Mouse (Mus musculus) kidney, postnatal 0 days (tissue): Measurements from ENCODE around the gene Gstt1. TPM values are rescaled to one million over a fixed set of nuclear protein-coding genes. Genes with fewer than 3 reads are reported as not detected.

Experiments used
- ATAC-seq: fragments of 200-750 bp; cut with Nextera tagmentation; replicated peaks from 2 replicates; pipeline ENCODE4 v1.8.0; 2017; ENCODE audit warnings: low read depth, moderate number of reproducible peaks, moderate TSS enrichment, moderate library complexity; ENCODE audit not compliant: low FRiP score
- DNase-seq: peaks from one replicate; pipeline ENCODE4 v3.0.0-alpha.2; 2016; ENCODE audit warnings: low spot score
- H3K27ac ChIP-seq: fragments of 300-500 bp; sonication (generic); 2 replicates; pipeline ENCODE4 v1.5.1; 2014; ENCODE audit warnings: mild to moderate bottlenecking
- H3K27me3 ChIP-seq: fragments of 300-500 bp; sonication (generic); 2 replicates; pipeline ENCODE4 v1.6.1; 2014; ENCODE audit warnings: low read length, mixed read lengths; ENCODE audit not compliant: insufficient read depth
- H3K36me3 ChIP-seq: fragments of 300-500 bp; sonication (generic); 2 replicates; pipeline ENCODE4 v1.6.1; 2014; ENCODE audit warnings: low read length, mixed read lengths; ENCODE audit not compliant: insufficient read depth
- H3K4me1 ChIP-seq: fragments of 300-500 bp; sonication (generic); replicated peaks from 2 replicates; pipeline ENCODE4 v1.6.1; 2014; ENCODE audit warnings: antibody characterized with exemption, low read length, mixed read lengths; ENCODE audit not compliant: insufficient read depth
- H3K4me2 ChIP-seq: fragments of 300-500 bp; sonication (generic); 2 replicates; pipeline ENCODE4 v1.6.1; 2014; ENCODE audit warnings: mild to moderate bottlenecking, low read length, moderate library complexity, mixed read lengths
- H3K4me3 ChIP-seq: fragments of 300-500 bp; sonication (generic); replicated peaks from 2 replicates; pipeline ENCODE4 v1.5.1; 2014; ENCODE audit warnings: low read depth, low read length
- H3K9ac ChIP-seq: fragments of 300-500 bp; sonication (generic); 2 replicates; pipeline ENCODE4 v1.6.1; 2014; ENCODE audit warnings: low read depth, low read length
- H3K9me3 ChIP-seq: fragments of 300-500 bp; sonication (generic); replicated peaks from 2 replicates; pipeline ENCODE4 v1.6.1; 2016; ENCODE audit warnings: low read length, inconsistent platforms, mixed read lengths
- CTCF ChIP-seq: IDR thresholded peaks from 2 replicates; pipeline ENCODE4 v1.5.1; 2016; ENCODE audit warnings: antibody characterized with exemption, low read depth, mild to moderate bottlenecking, moderate library complexity
- WGBS: fragments of 180-500 bp; shearing (Covaris S2); extraction: QIAGEN DNeasy Blood & Tissue Kit; methylation state at CpG from one replicate; pipeline ENCODE4 v1.1.7; 2014; 5-methylcytosine and 5-hydroxymethylcytosine counted together
- polyA plus RNA-seq: library from polyadenylated mRNA; unstranded; fragments of >200 nt; fragmentation: Nextera tagmentation; extraction: Ambion mirVana; gene quantifications from 2 replicates; pipeline ENCODE4 v1.2.1, GENCODE M21; 2015

Gene Gstt1
- polyA plus RNA-seq, 1 experiment from 2014 or later: 33.2 TPM

GRCm38 (mm10) chr10:75830275-75830670, 31.9 kb upstream of the Gstt1 start:
- Histone ChIP-seq H3K9ac (no peak overlapping the region), H3K9me3 (no peaks in the 10 kb centered on the region), H3K27me3 (no peaks in the 10 kb centered on the region), H3K4me3 (no peak overlapping the region), H3K36me3 (no peaks in the 10 kb centered on the region), H3K27ac (no peak overlapping the region), H3K4me1 (0 out of 2 replicates have a peak, but pooled peaks cover 6% of the 10 kb centered on the region), H3K4me2 (no peak overlapping the region)
- 89% methylated on average over 2 of the region's 2 CpGs for WGBS
- DNase-seq: no peak
- no peak for TF ChIP-seq CTCF
- ATAC-seq: no peak

- DNase-seq (no peak), ATAC-seq (no peak)
- Histone ChIP-seq H3K4me1 (0 out of 2 replicates have a peak, but pooled peaks cover 6% of the 10 kb centered on the region), H3K9ac (no peak overlapping the region), H3K4me2 (no peak overlapping the region), H3K36me3 (no peaks in the 10 kb centered on the region), H3K27me3 (no peaks in the 10 kb centered on the region), H3K9me3 (no peaks in the 10 kb centered on the region), H3K4me3 (no peak overlapping the region), H3K27ac (no peak overlapping the region)
- no peak for TF ChIP-seq CTCF
- WGBS: 81% methylated on average over 2 of the region's 2 CpGs
Observed at GRCm38 (mm10) chr10:75829529-75830274, 31.3 kb upstream of the Gstt1 start.

GRCm38 (mm10) chr10:75828500-75828931, 30.1 kb upstream of the Gstt1 start:
- Histone ChIP-seq H3K4me3 (no peak overlapping the region), H3K27ac (no peak overlapping the region), H3K4me1 (0 out of 2 replicates have a peak, but pooled peaks cover 6% of the 10 kb centered on the region), H3K27me3 (no peaks in the 10 kb centered on the region), H3K36me3 (no peaks in the 10 kb centered on the region), H3K9ac (no peak overlapping the region), H3K4me2 (no peak overlapping the region), H3K9me3 (no peaks in the 10 kb centered on the region)
- TF ChIP-seq CTCF: no peak
- DNase-seq (no peak), ATAC-seq (no peak)

- WGBS: 91% methylated on average over 4 of the region's 4 CpGs
- no peaks in the 10 kb centered on the region for H3K36me3 ChIP-seq
- H3K9ac ChIP-seq: no peak overlapping the region
- H3K4me2 ChIP-seq: no peak overlapping the region
- no peak for ATAC-seq
- no peak overlapping the region for H3K4me3 ChIP-seq
- no peaks in the 10 kb centered on the region for H3K4me1 ChIP-seq
- TF ChIP-seq CTCF: no peak
- H3K27ac ChIP-seq: no peak overlapping the region
- H3K9me3 ChIP-seq: no peaks in the 10 kb centered on the region
- H3K27me3 ChIP-seq: no peaks in the 10 kb centered on the region
- DNase-seq: no peak
Observed at GRCm38 (mm10) chr10:75827668-75828360, 29.4 kb upstream of the Gstt1 start.

- H3K9ac ChIP-seq: no peak overlapping the region
- no peaks in the 10 kb centered on the region for H3K4me1 ChIP-seq
- no peaks in the 10 kb centered on the region for H3K36me3 ChIP-seq
- no peaks in the 10 kb centered on the region for H3K27me3 ChIP-seq
- H3K9me3 ChIP-seq: no peaks in the 10 kb centered on the region
- H3K27ac ChIP-seq: no peak overlapping the region
- H3K4me2 ChIP-seq: no peak overlapping the region
- no peak for ATAC-seq
- TF ChIP-seq CTCF: no peak
- 88% methylated on average over 4 of the region's 4 CpGs for WGBS
- H3K4me3 ChIP-seq: no peak overlapping the region
- DNase-seq: no peak
Observed at GRCm38 (mm10) chr10:75824530-75824929, 26.1 kb upstream of the Gstt1 start.

GRCm38 (mm10) chr10:75823782-75824181, 25.4 kb upstream of the Gstt1 start:
- Histone ChIP-seq H3K9me3 (no peaks in the 10 kb centered on the region), H3K4me3 (no peak overlapping the region), H3K4me1 (no peaks in the 10 kb centered on the region), H3K27me3 (no peaks in the 10 kb centered on the region), H3K36me3 (no peaks in the 10 kb centered on the region), H3K27ac (no peak overlapping the region), H3K4me2 (no peak overlapping the region), H3K9ac (no peak overlapping the region)
- no peak for DNase-seq
- 85% methylated on average over 1 of the region's 1 CpGs for whole genome bisulfite sequencing
- no peak for TF ChIP-seq CTCF
- ATAC-seq: no peak
